Mouse (Mus musculus): Measurements from ENCODE around the gene C730034F03Rik. TPM values are rescaled to one million over a fixed set of nuclear protein-coding genes. Genes with fewer than 3 reads are reported as not detected.
A peak's percentile ranks its signal among the peaks of the same experiment; 100 is the strongest.

The C730034F03Rik gene
- polyA plus RNA-seq, 1 experiment = 7.6 TPM

DNA sequence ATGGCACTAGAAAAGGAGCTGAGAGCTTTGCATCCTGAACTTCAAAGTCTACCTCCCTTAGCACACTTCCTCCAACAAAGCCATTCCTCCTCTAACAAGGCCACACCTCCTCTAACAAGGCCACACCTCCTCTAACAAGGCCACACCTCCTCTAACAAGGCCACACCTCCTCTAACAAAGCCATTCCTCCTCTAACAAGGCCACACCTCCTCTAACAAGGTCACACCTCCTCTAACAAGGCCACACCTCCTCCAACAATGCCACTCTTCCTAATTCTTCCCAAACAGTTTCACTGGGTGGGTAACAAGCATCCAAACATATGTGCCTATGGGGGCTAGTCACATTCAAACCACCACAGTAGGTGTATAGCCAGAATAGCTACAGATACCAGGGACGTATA lies 26.9 kb upstream of the C730034F03Rik start:
- Histone ChIP-seq H3K36me3 (ENCODE audit: control insufficient read depth, insufficient read depth, low read length) (no peaks in the 10 kb centered on the region), H3K4me3 (ENCODE audit: control insufficient read depth, low read depth, low read length) (no peak overlapping the region), H3K27ac (ENCODE audit: control insufficient read depth, insufficient read depth, low read depth, low read length) (no peak overlapping the region), H3K4me1 (ENCODE audit: control insufficient read depth, insufficient read depth, low read length) (no peaks in the 10 kb centered on the region), H3K27me3 (ENCODE audit: control insufficient read depth, insufficient read depth, low read length) (no peaks in the 10 kb centered on the region)
- TF ChIP-seq CTCF (IDR thresholded peaks at IDR 0.05; ENCODE audit: control insufficient read depth, insufficient read depth, insufficient replicate concordance, low read depth, low read length) = no peak
- no peak for TF ChIP-seq POLR2A (IDR thresholded peaks at IDR 0.05; ENCODE audit: control insufficient read depth, low read depth, low read length)

DNA sequence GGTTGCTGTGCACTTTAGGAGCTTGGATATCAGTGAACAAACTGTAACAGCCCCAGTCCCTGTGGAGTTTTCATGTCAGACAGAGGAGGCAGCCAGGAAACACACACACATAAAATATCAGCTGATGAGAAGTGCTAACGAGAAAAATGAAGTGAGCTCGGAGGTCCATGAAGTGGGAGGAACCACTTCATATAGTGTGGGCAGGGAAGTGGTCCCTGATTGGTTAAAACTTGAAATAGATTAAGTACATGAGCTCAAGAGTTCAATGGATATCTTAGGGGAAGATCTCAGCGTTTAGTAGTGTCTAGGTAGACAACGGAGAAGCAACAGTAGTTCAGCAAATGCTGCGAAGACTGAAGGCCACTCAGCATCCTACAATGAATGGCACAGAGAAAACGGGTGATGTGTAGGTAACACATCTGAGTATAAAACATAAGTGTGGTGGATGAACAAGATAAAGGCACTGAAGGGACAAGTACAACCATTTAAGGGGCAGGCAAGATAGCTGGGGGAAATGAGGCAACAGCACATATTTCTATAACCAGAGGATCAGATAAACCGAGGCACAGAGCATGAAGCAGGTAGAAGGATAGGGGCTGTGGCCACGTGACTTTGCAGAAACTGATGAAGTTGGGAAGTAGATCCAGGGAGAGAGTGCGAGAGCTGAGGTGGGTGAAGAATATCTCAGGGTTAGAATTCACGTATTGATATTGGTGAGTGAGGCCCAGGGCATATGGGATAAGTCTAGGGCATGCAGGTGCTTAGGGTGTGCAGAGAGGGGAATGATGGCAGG lies 24.4 kb upstream of the C730034F03Rik start:
- H3K36me3 ChIP-seq (ENCODE audit: control insufficient read depth, insufficient read depth, low read length) = no peaks in the 10 kb centered on the region
- H3K4me3 ChIP-seq (ENCODE audit: control insufficient read depth, low read depth, low read length) = no peak overlapping the region
- no peak overlapping the region for H3K27ac ChIP-seq (ENCODE audit: control insufficient read depth, insufficient read depth, low read depth, low read length)
- peaks cover 4% of the 10 kb centered on the region for H3K4me1 ChIP-seq (ENCODE audit: control insufficient read depth, insufficient read depth, low read length)
- no peak for TF ChIP-seq CTCF (IDR thresholded peaks at IDR 0.05; ENCODE audit: control insufficient read depth, insufficient read depth, insufficient replicate concordance, low read depth, low read length)
- no peak for TF ChIP-seq POLR2A (IDR thresholded peaks at IDR 0.05; ENCODE audit: control insufficient read depth, low read depth, low read length)
- H3K27me3 ChIP-seq (ENCODE audit: control insufficient read depth, insufficient read depth, low read length) = no peaks in the 10 kb centered on the region

DNA sequence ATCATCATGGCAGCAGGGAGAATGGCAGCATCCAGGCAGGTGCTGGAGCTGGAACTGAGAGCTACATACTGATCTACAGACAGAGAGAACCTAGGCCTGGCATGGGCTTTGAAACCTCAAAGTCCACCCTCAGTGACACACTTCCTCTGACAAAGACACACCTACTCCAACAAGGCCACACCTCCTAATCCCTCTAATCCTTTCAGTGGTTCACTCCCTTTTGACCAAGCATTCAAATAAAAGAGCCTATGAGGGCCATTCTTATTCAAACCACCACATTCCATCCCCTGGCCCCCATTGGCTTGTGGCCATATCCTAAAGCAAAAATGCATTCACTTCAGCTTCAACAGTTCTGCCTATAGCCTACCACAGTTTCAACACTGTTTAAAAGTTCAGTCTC lies 22.7 kb upstream of the C730034F03Rik start:
- H3K27me3 ChIP-seq (ENCODE audit: control insufficient read depth, insufficient read depth, low read length) = no peaks in the 10 kb centered on the region
- H3K36me3 ChIP-seq (ENCODE audit: control insufficient read depth, insufficient read depth, low read length) = no peaks in the 10 kb centered on the region
- H3K4me1 ChIP-seq (ENCODE audit: control insufficient read depth, insufficient read depth, low read length) = peaks cover 8% of the 10 kb centered on the region
- H3K27ac ChIP-seq (ENCODE audit: control insufficient read depth, insufficient read depth, low read depth, low read length) = no peak overlapping the region
- no peak for TF ChIP-seq CTCF (IDR thresholded peaks at IDR 0.05; ENCODE audit: control insufficient read depth, insufficient read depth, insufficient replicate concordance, low read depth, low read length)
- no peak for TF ChIP-seq POLR2A (IDR thresholded peaks at IDR 0.05; ENCODE audit: control insufficient read depth, low read depth, low read length)
- H3K4me3 ChIP-seq (ENCODE audit: control insufficient read depth, low read depth, low read length) = no peak overlapping the region

DNA sequence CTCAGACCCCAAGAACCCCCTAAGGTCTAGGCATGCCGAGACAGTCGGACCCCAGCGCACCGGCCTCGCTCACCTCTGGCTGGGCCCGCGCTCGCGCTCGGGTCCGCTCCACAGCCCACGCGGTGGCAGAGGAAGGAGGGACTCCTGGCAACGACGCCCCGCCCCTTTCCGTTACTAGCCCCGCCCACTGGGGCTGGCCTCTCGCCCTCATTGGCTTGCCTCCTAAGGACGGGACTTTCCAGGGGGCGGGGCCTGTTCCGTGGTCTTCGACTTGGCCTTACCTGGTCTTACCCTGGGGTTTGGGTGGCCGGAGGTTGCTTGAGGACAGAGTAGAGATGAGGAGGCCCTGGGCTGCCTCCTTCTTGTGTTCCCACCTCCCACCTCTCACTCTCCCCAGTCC lies 19.3 kb upstream of the C730034F03Rik start, which contains the start of gene Syce3:
TSS of gene Syce3 (minus strand) at position 386 of the 400 bp plus-strand sequence.
- Histone ChIP-seq H3K27me3 (ENCODE audit: control insufficient read depth, insufficient read depth, low read length) (no peaks in the 10 kb centered on the region), H3K36me3 (ENCODE audit: control insufficient read depth, insufficient read depth, low read length) (no peaks in the 10 kb centered on the region), H3K27ac (ENCODE audit: control insufficient read depth, insufficient read depth, low read depth, low read length) (peak within 1 kb of the TSS; percentile 96), H3K4me1 (ENCODE audit: control insufficient read depth, insufficient read depth, low read length) (peaks cover 8% of the 10 kb centered on the region), H3K4me3 (ENCODE audit: control insufficient read depth, low read depth, low read length) (peak within 1 kb of the TSS; percentile 93)
- no peak for TF ChIP-seq CTCF (IDR thresholded peaks at IDR 0.05; ENCODE audit: control insufficient read depth, insufficient read depth, insufficient replicate concordance, low read depth, low read length)
- TF ChIP-seq POLR2A (IDR thresholded peaks at IDR 0.05; ENCODE audit: control insufficient read depth, low read depth, low read length) = peak; percentile 78

DNA sequence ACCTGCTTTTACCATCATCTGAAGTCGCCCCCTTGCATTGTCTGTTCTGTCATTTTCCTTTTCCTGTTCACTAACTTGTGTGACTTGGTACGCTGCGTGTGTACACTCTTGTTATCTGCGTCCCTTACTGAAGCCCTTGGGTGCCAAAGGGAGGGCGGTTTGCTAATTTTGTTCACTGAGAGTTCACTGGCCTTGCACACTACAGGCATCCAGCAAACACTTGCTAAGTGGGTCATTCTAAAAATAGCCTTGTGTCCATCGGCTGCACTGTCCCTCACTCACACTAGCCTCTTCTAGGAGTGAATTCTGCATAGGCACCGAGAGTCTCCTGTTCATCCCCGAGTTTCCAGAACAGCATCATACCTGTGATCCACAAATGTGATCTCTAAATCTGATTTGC lies 14.1 kb upstream of the C730034F03Rik start:
- Histone ChIP-seq H3K4me1 (ENCODE audit: control insufficient read depth, insufficient read depth, low read length) (peaks cover 9% of the 10 kb centered on the region), H3K36me3 (ENCODE audit: control insufficient read depth, insufficient read depth, low read length) (no peaks in the 10 kb centered on the region; the same call in 1 of the 2 replicates)
- TF ChIP-seq POLR2A (IDR thresholded peaks at IDR 0.05; ENCODE audit: control insufficient read depth, low read depth, low read length) (no peak), CTCF (IDR thresholded peaks at IDR 0.05; ENCODE audit: control insufficient read depth, insufficient read depth, insufficient replicate concordance, low read depth, low read length) (no peak)

DNA sequence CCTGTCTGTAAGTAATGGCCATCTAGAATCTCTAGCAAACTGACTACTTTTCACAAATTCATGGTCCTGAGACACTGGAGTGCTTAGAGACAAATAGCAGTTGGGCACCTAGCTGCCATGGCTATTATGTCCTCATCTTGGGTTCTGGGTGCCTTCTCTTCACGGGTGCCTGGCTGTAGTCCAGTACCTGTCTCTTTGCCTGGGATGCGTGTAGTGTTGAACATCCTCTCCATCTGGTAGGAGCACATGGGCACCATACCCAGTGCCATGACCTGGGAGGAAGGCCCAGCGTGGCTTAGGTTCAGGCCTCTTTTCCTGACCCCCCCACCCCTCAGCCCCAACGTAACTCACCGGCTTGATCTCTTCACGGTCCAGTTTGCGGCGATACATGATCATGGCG lies 7.5 kb upstream of the C730034F03Rik start:
- H3K27ac ChIP-seq (ENCODE audit: control insufficient read depth, insufficient read depth, low read depth, low read length) = no peak overlapping the region
- H3K27me3 ChIP-seq (ENCODE audit: control insufficient read depth, insufficient read depth, low read length) = no peaks in the 10 kb centered on the region
- TF ChIP-seq POLR2A (IDR thresholded peaks at IDR 0.05; ENCODE audit: control insufficient read depth, low read depth, low read length) (no peak), CTCF (IDR thresholded peaks at IDR 0.05; ENCODE audit: control insufficient read depth, insufficient read depth, insufficient replicate concordance, low read depth, low read length) (no peak)
- no peaks in the 10 kb centered on the region; the same call in 1 of the 2 replicates for H3K36me3 ChIP-seq (ENCODE audit: control insufficient read depth, insufficient read depth, low read length)
- no peak overlapping the region for H3K4me3 ChIP-seq (ENCODE audit: control insufficient read depth, low read depth, low read length)
- H3K4me1 ChIP-seq (ENCODE audit: control insufficient read depth, insufficient read depth, low read length) = peaks cover 18% of the 10 kb centered on the region

More for the DNA sequence above, 14.1 kb upstream of the C730034F03Rik start:
- H3K27ac ChIP-seq (ENCODE audit: control insufficient read depth, insufficient read depth, low read depth, low read length) = no peak overlapping the region
- H3K4me3 ChIP-seq (ENCODE audit: control insufficient read depth, low read depth, low read length) = no peak overlapping the region
- H3K27me3 ChIP-seq (ENCODE audit: control insufficient read depth, insufficient read depth, low read length) = no peaks in the 10 kb centered on the region

DNA sequence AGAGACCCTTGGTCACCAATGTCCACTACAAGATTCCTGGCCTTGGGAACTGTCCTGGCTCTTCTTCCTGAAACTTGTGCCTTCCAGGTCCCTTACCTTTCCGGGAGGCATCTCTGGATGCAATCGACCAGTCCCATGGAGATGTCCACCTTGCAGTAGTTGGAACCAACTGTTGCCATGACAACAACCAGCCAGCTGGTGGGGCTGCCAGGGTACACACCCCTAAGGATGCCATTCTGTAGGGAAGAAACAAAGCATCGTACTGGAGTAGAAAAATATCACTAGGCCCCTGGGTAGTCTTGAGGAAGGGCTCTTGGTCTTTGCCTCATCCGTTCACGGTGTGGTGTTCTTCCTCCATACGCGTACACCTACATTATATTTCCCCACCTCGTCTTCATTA lies 4.8 kb upstream of the C730034F03Rik start:
- H3K27ac ChIP-seq (ENCODE audit: control insufficient read depth, insufficient read depth, low read depth, low read length) = peak overlapping the region; percentile 68
- peaks cover 19% of the 10 kb centered on the region for H3K4me1 ChIP-seq (ENCODE audit: control insufficient read depth, insufficient read depth, low read length)
- H3K27me3 ChIP-seq (ENCODE audit: control insufficient read depth, insufficient read depth, low read length) = no peaks in the 10 kb centered on the region
- no peaks in the 10 kb centered on the region; the same call in 1 of the 2 replicates for H3K36me3 ChIP-seq (ENCODE audit: control insufficient read depth, insufficient read depth, low read length)
- H3K4me3 ChIP-seq (ENCODE audit: control insufficient read depth, low read depth, low read length) = peak overlapping the region; percentile 84
- TF ChIP-seq POLR2A (IDR thresholded peaks at IDR 0.05; ENCODE audit: control insufficient read depth, low read depth, low read length) (0 out of 2 replicates have a peak, but pooled peaks have one; percentile 20), CTCF (IDR thresholded peaks at IDR 0.05; ENCODE audit: control insufficient read depth, insufficient read depth, insufficient replicate concordance, low read depth, low read length) (no peak)

All from testis, adult 2 months (tissue).